Mouse (Mus musculus) hindbrain, embryonic 12.5 days (tissue): ENCODE measurements around the gene Tmem107. TPM values are rescaled to one million over a fixed set of nuclear protein-coding genes. Genes with fewer than 3 reads are reported as not detected.

Source experiments
- ATAC-seq: fragments of 200-750 bp; cut with Nextera tagmentation; 2 replicates; pipeline ENCODE4 v1.8.0; 2017; ENCODE audit warnings: moderate TSS enrichment; ENCODE audit not compliant: low FRiP score
- H3K27ac ChIP-seq: fragments of 300-500 bp; sonication (generic); 2 replicates; pipeline ENCODE4 v1.5.1; 2016; ENCODE audit warnings: mild to moderate bottlenecking
- H3K27me3 ChIP-seq: fragments of 300-500 bp; sonication (generic); 2 replicates; pipeline ENCODE4 v1.6.1; 2016; ENCODE audit warnings: mild to moderate bottlenecking
- H3K36me3 ChIP-seq: fragments of 300-500 bp; sonication (generic); 2 replicates; pipeline ENCODE4 v1.6.1; 2016; ENCODE audit warnings: mild to moderate bottlenecking
- H3K4me1 ChIP-seq: fragments of 300-500 bp; sonication (generic); 2 replicates; pipeline ENCODE4 v1.6.1; 2016
- H3K4me2 ChIP-seq: fragments of 300-500 bp; sonication (generic); replicated peaks from 2 replicates; pipeline ENCODE4 v1.6.1; 2016; ENCODE audit warnings: mild to moderate bottlenecking
- H3K4me3 ChIP-seq: fragments of 300-500 bp; sonication (generic); 2 replicates; pipeline ENCODE4 v1.5.1; 2016; ENCODE audit warnings: mild to moderate bottlenecking
- H3K9ac ChIP-seq: fragments of 300-500 bp; sonication (generic); 2 replicates; pipeline ENCODE4 v1.6.1; 2016; ENCODE audit warnings: mild to moderate bottlenecking, moderate library complexity
- H3K9me3 ChIP-seq: fragments of 300-500 bp; sonication (generic); replicated peaks from 2 replicates; pipeline ENCODE4 v1.6.1; 2016; ENCODE audit warnings: mild to moderate bottlenecking
- WGBS: fragments of 180-500 bp; shearing (Covaris S2); methylation state at CpG from one replicate; pipeline ENCODE4 v1.1.7; 2016; 5-methylcytosine and 5-hydroxymethylcytosine counted together
- polyA plus RNA-seq: library from polyadenylated mRNA; unstranded; fragments of >200 nt; fragmentation: Nextera tagmentation; extraction: Ambion mirVana; gene quantifications from 2 replicates; pipeline ENCODE4 v1.2.1, GENCODE M21; 2016

The Tmem107 gene
- polyA plus RNA-seq = 39.4 and 45.1 TPM in 2 replicates

DNA sequence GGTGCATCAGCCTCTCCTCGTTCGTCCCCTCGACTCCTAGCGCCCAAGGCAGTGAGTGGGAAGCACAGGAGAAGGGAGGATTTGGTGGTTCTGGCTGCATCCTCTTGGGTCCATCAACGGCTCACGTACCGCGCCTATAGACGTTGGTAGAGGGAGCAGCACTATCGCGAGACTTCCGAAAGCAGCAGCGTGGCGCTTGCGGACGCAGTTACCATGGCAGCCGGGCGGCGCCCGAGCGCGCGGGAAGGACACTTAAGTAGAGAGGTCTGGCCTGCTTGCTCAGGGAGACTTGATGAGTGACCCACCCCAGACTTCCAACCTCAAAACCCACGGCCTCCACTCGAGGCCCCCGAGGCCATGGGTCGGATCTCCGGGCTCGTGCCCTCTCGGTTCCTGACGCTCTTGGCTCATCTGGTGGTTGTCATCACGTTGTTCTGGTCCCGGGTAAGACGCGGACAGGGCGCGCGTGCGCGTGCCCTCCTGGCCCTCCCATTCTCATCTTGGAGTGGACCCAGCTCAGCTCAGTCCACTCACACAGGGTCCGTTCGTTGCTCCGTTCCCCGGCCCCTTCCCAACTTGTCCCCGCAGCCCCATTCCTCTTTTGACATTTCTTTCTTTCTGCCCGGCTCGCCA is at the start of gene Tmem107:
Tmem107 (plus strand) TSS at position 217 of the 633 bp plus-strand sequence.
- peak within 1 kb of the TSS; percentile 52 for H3K4me3 ChIP-seq
- H3K9me3 ChIP-seq = no peaks in the 10 kb centered on the region
- H3K27ac ChIP-seq = peak within 1 kb of the TSS; percentile 89
- under 1% methylated on average over 47 of the region's 47 CpGs for WGBS
- H3K9ac ChIP-seq = peak within 1 kb of the TSS; percentile 75
- peaks cover 39% of the 10 kb centered on the region for H3K4me1 ChIP-seq
- H3K4me2 ChIP-seq = peak within 1 kb of the TSS; percentile 78
- no peaks in the 10 kb centered on the region for H3K27me3 ChIP-seq
- H3K36me3 ChIP-seq = no peaks in the 10 kb centered on the region
- ATAC-seq = peak; percentile 87

DNA sequence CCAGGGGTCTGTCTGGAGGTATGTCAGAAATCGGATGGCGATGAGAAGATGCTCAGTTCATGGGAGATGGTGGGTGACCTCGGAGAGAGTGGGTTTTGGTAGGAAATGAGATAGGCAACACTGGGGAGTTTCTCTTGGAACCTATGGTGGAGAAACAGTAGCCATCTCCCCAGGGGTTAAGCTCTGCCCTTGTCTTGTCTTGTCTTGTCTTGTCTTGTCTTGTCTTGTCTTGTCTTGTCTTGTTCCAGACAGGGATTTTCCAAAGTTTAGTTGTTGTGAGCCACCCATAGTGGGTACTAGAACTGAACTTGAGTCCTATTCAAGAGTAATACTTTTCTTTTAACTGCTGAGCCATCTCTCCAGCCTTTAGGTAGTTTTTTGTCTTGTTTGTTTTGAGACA is 44.0 kb upstream of the Tmem107 start:
- Histone ChIP-seq H3K27ac (no peak overlapping the region), H3K4me1 (no peaks in the 10 kb centered on the region), H3K4me2 (no peak overlapping the region), H3K9me3 (no peaks in the 10 kb centered on the region), H3K27me3 (no peaks in the 10 kb centered on the region), H3K4me3 (no peak overlapping the region), H3K9ac (no peak overlapping the region), H3K36me3 (peaks cover 99% of the 10 kb centered on the region)
- 89% methylated on average over 3 of the region's 3 CpGs for WGBS
- ATAC-seq = no peak

DNA sequence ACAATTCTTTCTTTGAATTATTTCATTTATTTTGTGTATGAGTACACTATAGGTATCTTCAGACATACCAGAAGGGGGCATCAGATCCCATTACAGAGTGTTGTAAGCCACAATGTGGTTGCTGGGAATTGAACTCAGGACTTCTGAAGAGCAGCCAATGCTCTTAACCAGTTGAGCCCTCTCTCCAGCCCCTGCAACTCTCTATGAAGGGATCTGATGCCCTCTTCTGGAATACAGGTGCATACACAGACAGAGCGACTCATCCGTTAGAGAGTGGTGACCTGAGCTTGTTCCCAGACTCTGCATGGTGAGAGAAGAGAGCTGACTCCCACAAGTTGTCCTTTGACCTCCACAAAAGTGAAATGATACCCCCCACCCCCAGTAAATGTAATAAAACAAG is 41.8 kb upstream of the Tmem107 start:
- WGBS = 79% methylated on average over 2 of the region's 2 CpGs
- ATAC-seq = no peak

DNA sequence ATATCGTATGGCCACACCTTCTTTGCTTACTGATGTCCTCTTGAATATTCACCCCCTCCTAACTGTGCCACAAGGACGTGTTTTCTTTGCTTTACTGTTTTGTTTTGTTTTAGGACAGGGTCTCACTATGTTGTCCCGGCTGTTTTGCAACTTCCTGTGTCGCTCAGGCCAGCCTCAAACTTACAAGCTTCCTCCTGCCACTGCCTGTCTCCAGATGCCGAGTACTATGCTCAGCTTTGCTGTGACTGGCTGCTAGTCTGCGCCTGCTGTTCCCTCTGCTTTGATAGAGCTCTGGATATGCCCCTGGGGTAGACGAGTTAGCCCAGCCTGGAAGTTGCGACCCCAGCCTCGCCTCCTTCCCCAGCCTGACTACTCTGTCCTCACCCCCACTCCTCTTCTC is 37.1 kb upstream of the Tmem107 start:
- Histone ChIP-seq H3K4me2 (no peak overlapping the region), H3K9me3 (no peaks in the 10 kb centered on the region), H3K4me1 (peaks cover 16% of the 10 kb centered on the region), H3K27me3 (no peaks in the 10 kb centered on the region), H3K4me3 (no peak overlapping the region), H3K9ac (no peak overlapping the region), H3K36me3 (peaks cover 70% of the 10 kb centered on the region), H3K27ac (no peak overlapping the region)
- 79% methylated on average over 9 of the region's 9 CpGs for WGBS
- no peak for ATAC-seq

More for the DNA sequence above, 41.8 kb upstream of the Tmem107 start:
- H3K27me3 ChIP-seq = no peaks in the 10 kb centered on the region
- no peak overlapping the region for H3K4me3 ChIP-seq
- H3K9ac ChIP-seq = no peak overlapping the region
- H3K36me3 ChIP-seq = peaks cover 96% of the 10 kb centered on the region
- H3K27ac ChIP-seq = no peak overlapping the region
- H3K4me2 ChIP-seq = no peak overlapping the region
- H3K4me1 ChIP-seq = no peaks in the 10 kb centered on the region
- H3K9me3 ChIP-seq = no peaks in the 10 kb centered on the region

DNA sequence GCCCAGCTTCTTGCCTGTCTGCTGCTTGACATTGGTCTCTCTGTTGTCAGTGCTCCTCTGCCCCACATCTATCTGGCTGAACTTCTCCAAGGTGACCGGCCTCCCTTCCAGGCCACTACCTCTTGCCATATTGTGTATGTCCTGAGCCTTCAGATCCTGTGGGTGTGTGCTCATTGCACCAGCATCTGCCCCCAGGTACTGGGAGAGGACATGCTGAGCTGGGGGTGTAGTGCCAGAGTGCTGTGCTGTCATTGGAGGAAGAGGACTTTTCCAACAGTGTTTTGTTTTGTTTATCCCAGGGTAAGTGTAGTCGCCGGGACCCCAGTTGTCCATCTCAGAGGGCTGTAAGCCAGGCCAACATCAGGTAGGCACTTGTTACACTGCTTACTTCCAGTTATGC is 36.0 kb upstream of the Tmem107 start:
- 94% methylated on average over 3 of the region's 3 CpGs for WGBS
- Histone ChIP-seq H3K27ac (no peak overlapping the region), H3K36me3 (peaks cover 61% of the 10 kb centered on the region), H3K27me3 (no peaks in the 10 kb centered on the region), H3K4me1 (peaks cover 26% of the 10 kb centered on the region), H3K4me3 (no peak overlapping the region), H3K9ac (no peak overlapping the region), H3K4me2 (no peak overlapping the region), H3K9me3 (no peaks in the 10 kb centered on the region)
- no peak for ATAC-seq

DNA sequence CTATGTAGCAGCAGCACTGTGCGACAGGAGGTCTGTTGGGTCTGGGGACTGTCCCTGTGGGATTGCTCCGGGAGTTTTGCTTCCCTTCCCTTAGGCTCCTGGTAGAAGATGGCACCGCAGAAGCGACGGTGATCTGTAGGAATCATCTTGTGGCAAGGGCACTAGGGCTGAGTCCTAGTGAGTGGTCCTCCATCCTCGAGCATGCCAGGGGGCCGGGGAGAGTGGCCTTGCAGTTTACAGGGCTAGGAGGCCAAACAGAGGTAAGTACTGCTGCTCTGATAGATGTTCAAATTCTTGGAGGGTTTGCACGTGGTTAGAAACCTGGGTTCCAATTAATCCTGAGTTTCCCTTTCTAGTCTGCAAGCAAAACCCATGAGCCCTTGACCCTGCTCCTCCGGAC is 35.2 kb upstream of the Tmem107 start:
- Histone ChIP-seq H3K4me3 (peak overlapping the region; percentile 2; the same call in 1 of the 2 replicates), H3K36me3 (peaks cover 53% of the 10 kb centered on the region)
- WGBS = 83% methylated on average over 9 of the region's 9 CpGs

DNA sequence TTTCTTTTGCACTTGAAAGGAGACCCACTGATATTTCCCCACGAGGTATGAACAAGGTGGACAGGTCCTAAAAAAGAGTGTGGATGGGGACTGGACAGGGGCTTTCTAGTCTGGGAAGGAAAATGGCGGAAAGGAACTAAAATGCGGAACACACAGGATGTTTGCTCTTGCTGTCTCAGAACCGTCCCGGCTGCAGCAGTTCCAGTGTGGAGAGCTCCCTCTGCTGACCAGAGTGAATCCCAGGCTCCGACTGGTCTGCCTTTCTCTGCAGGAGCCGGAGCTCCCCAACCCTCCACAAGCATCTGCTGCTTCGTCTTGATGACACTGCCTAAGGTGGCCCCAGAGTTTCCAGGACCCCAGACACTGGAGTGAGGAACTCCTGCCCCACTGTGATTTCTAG is 34.8 kb upstream of the Tmem107 start:
- ATAC-seq = 0 out of 2 replicates have a peak, but pooled peaks have one; percentile 14
- peaks cover 48% of the 10 kb centered on the region for H3K36me3 ChIP-seq
- H3K9me3 ChIP-seq = no peaks in the 10 kb centered on the region
- H3K27me3 ChIP-seq = no peaks in the 10 kb centered on the region
- peak overlapping the region; percentile 70; the same call in 1 of the 2 replicates for H3K27ac ChIP-seq
- H3K4me3 ChIP-seq = peak overlapping the region; percentile 2; the same call in 1 of the 2 replicates
- peaks cover 26% of the 10 kb centered on the region for H3K4me1 ChIP-seq
- no peak overlapping the region; the same call in 1 of the 2 replicates for H3K9ac ChIP-seq
- WGBS = 5% methylated on average over 8 of the region's 8 CpGs
- H3K4me2 ChIP-seq = peak overlapping the region; percentile 51

More for the DNA sequence above, 35.2 kb upstream of the Tmem107 start:
- Histone ChIP-seq H3K9ac (no peak overlapping the region; the same call in 1 of the 2 replicates), H3K4me2 (peak overlapping the region; percentile 51; the same call in 1 of the 2 replicates), H3K9me3 (no peaks in the 10 kb centered on the region), H3K4me1 (peaks cover 26% of the 10 kb centered on the region), H3K27me3 (no peaks in the 10 kb centered on the region), H3K27ac (peak overlapping the region; percentile 70; the same call in 1 of the 2 replicates)
- no peak for ATAC-seq

DNA sequence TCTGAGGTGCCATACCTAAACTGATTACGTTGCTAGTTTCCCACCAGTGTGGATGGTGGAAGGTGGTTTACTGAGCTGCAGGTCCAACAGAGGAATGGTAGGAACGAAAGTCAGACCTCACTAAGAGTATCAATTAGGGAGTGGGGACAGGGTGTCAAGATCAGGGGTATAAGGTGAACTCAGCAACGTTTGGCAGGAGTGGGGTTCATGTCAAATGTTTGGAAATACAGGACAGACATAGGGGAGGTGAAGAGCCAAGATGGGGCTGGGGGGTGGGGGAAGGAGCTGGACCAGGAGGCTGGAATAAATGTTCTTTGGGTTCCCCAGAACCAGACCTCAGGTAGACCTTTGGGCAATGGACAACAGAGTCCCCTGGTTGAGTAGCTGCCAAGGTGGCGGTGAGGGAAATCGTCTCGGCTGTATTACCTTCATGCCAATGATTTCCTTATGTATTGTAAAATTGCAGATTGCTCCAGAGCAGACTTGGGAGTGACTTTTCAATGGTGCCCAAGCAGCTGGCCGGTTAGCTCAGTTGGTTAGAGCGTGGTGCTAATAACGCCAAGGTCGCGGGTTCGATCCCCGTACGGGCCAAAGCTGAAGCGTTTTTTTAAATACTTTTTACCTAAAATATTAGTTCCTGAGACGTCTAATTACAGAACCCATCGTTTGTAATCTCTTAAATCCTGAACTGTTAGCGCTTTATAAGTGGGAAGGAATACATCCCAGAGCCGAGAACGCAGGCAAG is 33.9 kb upstream of the Tmem107 start:
- Histone ChIP-seq H3K4me3 (peak overlapping the region; percentile 65), H3K27ac (peak overlapping the region; percentile 80), H3K27me3 (no peaks in the 10 kb centered on the region), H3K4me1 (peaks cover 26% of the 10 kb centered on the region), H3K9me3 (no peaks in the 10 kb centered on the region), H3K9ac (peak overlapping the region; percentile 70), H3K36me3 (peaks cover 40% of the 10 kb centered on the region), H3K4me2 (peak overlapping the region; percentile 51)
- ATAC-seq = no peak
- 8% methylated on average over 20 of the region's 20 CpGs for WGBS

DNA sequence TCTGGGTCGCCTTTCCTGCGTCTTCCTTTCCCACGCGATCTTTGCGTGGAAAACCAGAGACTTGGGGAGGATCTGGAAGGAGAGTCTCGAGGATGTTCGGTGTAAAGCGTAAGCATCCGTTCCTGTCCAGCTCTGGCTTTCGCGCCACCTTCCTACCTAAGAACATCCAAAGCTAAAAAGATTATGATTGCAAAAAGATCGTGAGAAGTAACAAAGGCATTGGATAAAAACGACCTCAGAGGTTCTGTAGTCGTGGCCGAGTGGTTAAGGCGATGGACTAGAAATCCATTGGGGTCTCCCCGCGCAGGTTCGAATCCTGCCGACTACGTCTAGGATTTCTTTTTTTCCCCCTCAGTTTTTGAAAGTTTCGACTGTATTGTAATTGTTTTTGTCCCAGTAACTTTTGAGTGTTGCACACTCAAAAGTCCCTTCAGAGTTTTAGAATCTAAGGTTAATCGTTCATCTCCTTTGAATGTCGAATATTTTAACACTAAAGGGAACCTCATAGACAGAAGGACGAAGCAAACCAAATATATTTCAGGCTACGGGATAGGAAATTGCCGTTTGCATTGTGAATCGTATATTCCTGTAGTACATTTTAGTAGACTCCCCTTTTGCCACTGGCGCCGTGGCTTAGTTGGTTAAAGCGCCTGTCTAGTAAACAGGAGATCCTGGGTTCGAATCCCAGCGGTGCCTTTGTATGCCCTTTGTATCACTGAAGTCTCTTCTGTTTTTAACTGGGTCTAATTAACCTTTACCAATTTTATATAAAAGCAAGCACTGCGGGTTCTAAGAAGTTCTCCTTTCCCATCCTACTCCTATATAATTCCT is 33.2 kb upstream of the Tmem107 start:
- H3K4me3 ChIP-seq = peak overlapping the region; percentile 65
- peaks cover 35% of the 10 kb centered on the region for H3K36me3 ChIP-seq
- H3K4me1 ChIP-seq = peaks cover 26% of the 10 kb centered on the region
- ATAC-seq = peak; percentile 15; the same call in 1 of the 2 replicates
- H3K4me2 ChIP-seq = peak overlapping the region; percentile 51
- H3K9me3 ChIP-seq = no peaks in the 10 kb centered on the region
- peak overlapping the region; percentile 70 for H3K9ac ChIP-seq
- peak overlapping the region; percentile 80 for H3K27ac ChIP-seq
- no peaks in the 10 kb centered on the region for H3K27me3 ChIP-seq
- WGBS = 1% methylated on average over 34 of the region's 34 CpGs

DNA sequence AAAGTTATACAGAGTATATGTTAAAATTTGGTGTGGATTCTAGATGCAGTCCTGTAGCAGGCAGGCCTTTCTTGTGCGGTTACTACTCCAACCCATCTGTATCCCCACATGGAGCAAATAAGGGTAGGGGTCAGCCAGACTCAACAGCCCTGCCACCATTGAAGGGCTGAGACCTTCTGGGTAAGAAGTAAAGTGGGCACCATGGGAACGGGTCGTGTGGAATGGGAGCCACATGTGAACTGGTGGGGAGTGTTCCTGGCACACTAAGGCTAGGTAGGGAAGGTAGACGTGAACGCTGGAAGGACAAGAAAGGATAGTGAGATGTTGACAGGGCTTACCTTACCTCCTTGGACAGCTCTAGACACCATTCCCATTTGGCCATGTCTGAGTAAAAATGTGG is 32.4 kb upstream of the Tmem107 start:
- Histone ChIP-seq H3K4me2 (no peak overlapping the region), H3K9me3 (no peaks in the 10 kb centered on the region), H3K4me1 (peaks cover 26% of the 10 kb centered on the region), H3K36me3 (peaks cover 27% of the 10 kb centered on the region), H3K9ac (no peak overlapping the region), H3K27me3 (no peaks in the 10 kb centered on the region), H3K4me3 (no peak overlapping the region), H3K27ac (no peak overlapping the region)
- WGBS = 76% methylated on average over 5 of the region's 5 CpGs
- no peak for ATAC-seq

DNA sequence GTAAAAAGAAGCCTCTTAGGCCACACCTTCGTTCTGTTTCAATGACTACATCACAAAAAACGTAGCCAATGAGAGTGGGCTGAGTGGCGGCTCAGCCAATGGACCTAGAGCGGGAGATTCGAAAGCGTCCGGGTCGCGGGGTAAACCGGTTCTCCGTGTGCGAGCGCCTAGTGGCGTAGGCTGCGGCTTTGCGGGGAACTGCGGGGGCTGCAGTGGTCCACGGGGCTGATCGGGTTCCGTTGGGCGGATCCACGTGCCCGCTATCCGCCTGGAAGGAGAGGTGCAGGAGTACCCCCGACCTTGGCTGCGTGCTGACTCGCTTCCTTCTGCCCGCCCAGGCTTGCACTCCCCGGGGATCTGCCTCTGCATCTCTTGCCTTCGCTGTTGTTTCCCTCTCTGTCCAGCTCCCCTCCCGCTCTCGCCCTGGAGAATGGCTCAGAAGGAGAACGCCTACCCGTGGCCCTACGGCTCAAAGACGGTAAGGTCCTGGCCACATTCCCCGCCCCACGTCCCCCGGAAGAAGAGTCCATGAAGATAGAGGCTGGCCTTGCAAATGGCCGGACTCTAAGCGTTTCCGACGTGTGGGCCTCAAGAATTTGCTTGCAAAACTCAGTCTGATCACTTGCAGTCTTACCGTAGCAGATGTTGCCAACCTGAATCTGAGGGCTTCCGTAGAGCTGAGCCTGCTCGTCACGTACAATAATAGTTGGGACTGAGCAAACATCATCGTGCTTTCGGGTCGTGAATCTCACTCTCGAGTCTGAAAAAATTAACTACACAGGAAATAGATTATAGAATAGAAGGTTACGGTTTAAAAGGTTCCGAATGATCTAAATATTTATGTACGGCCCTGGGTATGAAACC is 24.8 kb upstream of the Tmem107 start, which contains the start of gene Aurkb:
Aurkb (plus strand) TSS at position 117 of the 864 bp plus-strand sequence.
- H3K36me3 ChIP-seq = peaks cover 18% of the 10 kb centered on the region; the same call in 1 of the 2 replicates
- peak within 1 kb of the TSS; percentile 74 for H3K27ac ChIP-seq
- ATAC-seq = peak; percentile 80
- peaks cover 14% of the 10 kb centered on the region for H3K4me1 ChIP-seq
- WGBS = 1% methylated on average over 53 of the region's 54 CpGs
- H3K27me3 ChIP-seq = no peaks in the 10 kb centered on the region
- H3K4me3 ChIP-seq = peak within 1 kb of the TSS; percentile 70
- H3K9ac ChIP-seq = peak within 1 kb of the TSS; percentile 56
- H3K4me2 ChIP-seq = peak within 1 kb of the TSS; percentile 79
- no peaks in the 10 kb centered on the region for H3K9me3 ChIP-seq
